Mouse (Mus musculus): ENCODE measurements around the gene Syn2. TPM values are rescaled to one million over a fixed set of nuclear protein-coding genes. Genes with fewer than 3 reads are reported as not detected.

Gene Syn2
- total and polyA plus RNA-seq, 2 experiments from 2014 or later = 95.2 to 145 TPM

DNA sequence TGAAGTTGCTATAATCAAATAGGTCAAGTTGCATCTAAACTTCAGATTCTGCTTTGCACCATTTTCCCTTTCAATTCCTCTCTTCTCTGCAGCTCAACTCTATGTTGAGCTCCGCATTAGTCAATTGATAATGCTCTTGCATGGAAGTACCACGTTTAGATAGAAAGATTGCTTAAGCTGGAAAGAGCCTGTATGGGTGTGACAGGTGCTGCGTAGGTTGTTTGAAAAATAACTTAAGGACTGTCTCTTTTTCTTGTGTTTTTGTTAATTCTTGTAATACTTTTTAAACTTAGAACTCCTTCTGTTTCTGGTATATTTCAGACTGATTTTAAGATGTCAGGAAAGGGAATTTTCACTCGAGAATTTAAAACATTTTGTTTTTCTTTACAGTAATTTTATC lies 26.5 kb downstream of the Syn2 start:
- no peak overlapping the region for H3K4me2 ChIP-seq (ENCODE audit: low read depth, low read length, poor library complexity, severe bottlenecking)
- H3K9ac ChIP-seq (replicated peaks; ENCODE audit: low read length, poor library complexity, severe bottlenecking) = no peak overlapping the region
- no peak for TF ChIP-seq CTCF (IDR thresholded peaks at IDR 0.05)
- no peak for DNase-seq (ENCODE audit: low spot score)
- WGBS = 77% methylated on average over 4 of the region's 4 CpGs
- no peak for ATAC-seq (ENCODE audit: low FRiP score)
- no peak overlapping the region for H3K27ac ChIP-seq (ENCODE audit: low read depth, low read length)
- H3K4me1 ChIP-seq (ENCODE audit: insufficient read depth, low read length) = no peaks in the 10 kb centered on the region
- H3K36me3 ChIP-seq (ENCODE audit: insufficient read depth, low read length) = no peaks in the 10 kb centered on the region
- no peaks in the 10 kb centered on the region for H3K27me3 ChIP-seq (ENCODE audit: insufficient read depth, low read length)
- H3K9me3 ChIP-seq (ENCODE audit: low read length) = no peaks in the 10 kb centered on the region
- no peak overlapping the region for H3K4me3 ChIP-seq (ENCODE audit: low read depth, low read length)

DNA sequence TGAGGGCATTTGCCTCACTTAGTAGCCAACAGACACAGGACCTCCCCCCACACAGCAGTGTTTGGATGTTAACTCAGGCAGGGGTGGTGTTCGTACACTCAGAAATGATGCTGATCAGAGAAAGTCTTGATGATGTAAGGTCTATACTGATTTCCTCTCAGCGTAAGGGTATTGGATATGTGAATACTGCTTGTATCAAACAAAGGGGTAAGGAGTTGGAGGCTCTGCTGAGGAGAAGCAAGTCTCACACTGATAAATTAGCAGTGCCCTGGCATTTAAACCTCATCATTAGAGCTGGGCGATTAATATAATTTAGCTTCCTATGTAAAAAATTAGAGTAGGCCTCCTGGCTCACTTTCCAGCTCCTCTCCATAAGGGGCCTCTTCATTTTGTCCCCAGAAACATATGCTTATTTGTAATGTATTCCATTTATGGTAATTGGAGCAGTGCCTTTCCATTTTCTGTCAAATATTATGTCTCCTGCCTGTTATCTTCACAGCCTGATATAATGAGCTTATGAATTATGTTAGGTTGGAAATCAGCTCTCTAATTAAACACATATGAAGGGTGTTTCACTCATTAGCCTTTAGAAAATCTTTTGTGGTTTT lies 31.3 kb downstream of the Syn2 start:
- TF ChIP-seq CTCF (IDR thresholded peaks at IDR 0.05) = no peak
- peak overlapping the region; percentile 47; the same call in 1 of the 2 replicates for H3K27ac ChIP-seq (ENCODE audit: low read depth, low read length)
- no peak overlapping the region for H3K4me3 ChIP-seq (ENCODE audit: low read depth, low read length)
- no peak for DNase-seq (ENCODE audit: low spot score)
- ATAC-seq (ENCODE audit: low FRiP score) = no peak
- no peaks in the 10 kb centered on the region for H3K36me3 ChIP-seq (ENCODE audit: insufficient read depth, low read length)
- H3K4me2 ChIP-seq (ENCODE audit: low read depth, low read length, poor library complexity, severe bottlenecking) = no peak overlapping the region
- 68% methylated on average over 3 of the region's 3 CpGs for whole genome bisulfite sequencing
- H3K27me3 ChIP-seq (ENCODE audit: insufficient read depth, low read length) = no peaks in the 10 kb centered on the region
- no peaks in the 10 kb centered on the region for H3K9me3 ChIP-seq (ENCODE audit: low read length)
- no peaks in the 10 kb centered on the region for H3K4me1 ChIP-seq (ENCODE audit: insufficient read depth, low read length)
- H3K9ac ChIP-seq (replicated peaks; ENCODE audit: low read length, poor library complexity, severe bottlenecking) = no peak overlapping the region

DNA sequence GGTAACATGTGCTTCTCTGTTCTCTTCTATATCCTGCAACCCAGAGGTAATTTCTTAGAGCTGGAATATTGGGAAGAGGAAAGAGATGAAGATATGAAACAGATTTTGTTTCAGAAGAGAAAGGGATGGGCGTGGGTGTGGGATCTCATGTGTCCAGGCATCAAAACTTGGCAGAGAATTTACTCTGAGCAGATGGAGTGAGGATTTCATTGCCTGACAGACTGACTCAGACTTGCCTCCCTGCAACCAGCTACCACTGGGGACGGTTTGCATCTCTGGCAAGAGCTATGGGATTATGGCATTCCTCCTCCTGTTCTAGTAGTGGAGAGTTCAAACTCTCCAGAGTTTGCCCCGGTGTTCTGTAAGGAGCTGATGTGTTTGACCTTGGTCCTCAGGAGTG lies 34.2 kb downstream of the Syn2 start:
- DNase-seq (ENCODE audit: low spot score) (peak; percentile 50), ATAC-seq (ENCODE audit: low FRiP score) (no peak)
- no peaks in the 10 kb centered on the region for H3K4me1 ChIP-seq (ENCODE audit: insufficient read depth, low read length)
- 66% methylated on average over 3 of the region's 3 CpGs for WGBS
- H3K27ac ChIP-seq (ENCODE audit: low read depth, low read length) = no peak overlapping the region
- H3K4me2 ChIP-seq (ENCODE audit: low read depth, low read length, poor library complexity, severe bottlenecking) = no peak overlapping the region
- no peaks in the 10 kb centered on the region for H3K9me3 ChIP-seq (ENCODE audit: low read length)
- TF ChIP-seq CTCF (IDR thresholded peaks at IDR 0.05) = no peak
- H3K4me3 ChIP-seq (ENCODE audit: low read depth, low read length) = no peak overlapping the region
- H3K9ac ChIP-seq (replicated peaks; ENCODE audit: low read length, poor library complexity, severe bottlenecking) = no peak overlapping the region
- no peaks in the 10 kb centered on the region for H3K36me3 ChIP-seq (ENCODE audit: insufficient read depth, low read length)
- H3K27me3 ChIP-seq (ENCODE audit: insufficient read depth, low read length) = no peaks in the 10 kb centered on the region

DNA sequence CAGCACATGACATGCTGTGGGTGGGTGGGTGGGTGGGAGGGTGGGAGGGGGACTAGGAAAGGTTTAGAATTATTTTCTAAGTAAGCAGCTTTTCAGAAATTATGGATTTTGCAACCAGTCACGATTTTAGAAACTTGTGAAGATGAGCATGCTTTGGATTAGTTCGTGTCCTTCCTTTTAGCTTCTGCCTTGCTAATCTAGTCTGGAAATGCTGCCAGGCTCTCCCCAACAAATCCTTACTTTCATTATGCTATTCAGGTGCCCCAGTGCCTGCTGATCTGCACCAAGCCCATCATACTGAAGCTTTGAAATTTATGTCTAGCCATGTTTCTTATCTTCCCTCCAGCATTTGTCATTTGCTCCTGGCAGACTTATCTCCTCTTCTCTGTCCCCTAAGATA lies 34.8 kb downstream of the Syn2 start:
- Histone ChIP-seq H3K27me3 (ENCODE audit: insufficient read depth, low read length) (no peaks in the 10 kb centered on the region), H3K9ac (replicated peaks; ENCODE audit: low read length, poor library complexity, severe bottlenecking) (no peak overlapping the region), H3K4me1 (ENCODE audit: insufficient read depth, low read length) (no peaks in the 10 kb centered on the region), H3K9me3 (ENCODE audit: low read length) (no peaks in the 10 kb centered on the region), H3K36me3 (ENCODE audit: insufficient read depth, low read length) (no peaks in the 10 kb centered on the region), H3K27ac (ENCODE audit: low read depth, low read length) (no peak overlapping the region), H3K4me2 (ENCODE audit: low read depth, low read length, poor library complexity, severe bottlenecking) (no peak overlapping the region), H3K4me3 (ENCODE audit: low read depth, low read length) (no peak overlapping the region)
- no peak for ATAC-seq (ENCODE audit: low FRiP score)
- no peak for TF ChIP-seq CTCF (IDR thresholded peaks at IDR 0.05)
- WGBS = 61% methylated on average over 2 of the region's 2 CpGs
- DNase-seq (ENCODE audit: low spot score) = no peak

DNA sequence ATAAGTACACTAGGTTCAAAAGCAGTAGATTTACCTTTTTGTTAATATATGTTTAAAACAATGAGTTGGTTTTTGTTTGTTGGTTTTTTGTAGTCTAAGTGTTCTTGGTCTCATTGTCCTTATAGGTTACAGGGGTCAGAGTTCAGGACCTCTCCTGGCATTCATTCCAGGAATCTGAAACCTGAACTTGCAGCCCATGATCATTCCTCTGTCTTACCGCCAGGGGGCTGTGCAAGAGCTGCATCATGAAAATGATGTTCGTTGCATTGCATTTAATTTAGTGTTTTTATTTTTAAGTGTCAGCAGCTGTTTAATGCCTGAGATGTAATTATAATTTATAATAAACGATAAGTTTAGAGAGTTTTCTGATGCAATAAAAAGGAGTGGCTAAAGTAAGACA lies 40.1 kb downstream of the Syn2 start:
- no peaks in the 10 kb centered on the region for H3K9me3 ChIP-seq (ENCODE audit: low read length)
- no peak overlapping the region for H3K4me2 ChIP-seq (ENCODE audit: low read depth, low read length, poor library complexity, severe bottlenecking)
- no peaks in the 10 kb centered on the region for H3K36me3 ChIP-seq (ENCODE audit: insufficient read depth, low read length)
- H3K27ac ChIP-seq (ENCODE audit: low read depth, low read length) = no peak overlapping the region
- H3K4me1 ChIP-seq (ENCODE audit: insufficient read depth, low read length) = no peaks in the 10 kb centered on the region
- peak; percentile 76 for TF ChIP-seq CTCF (IDR thresholded peaks at IDR 0.05)
- H3K4me3 ChIP-seq (ENCODE audit: low read depth, low read length) = no peak overlapping the region
- no peak for DNase-seq (ENCODE audit: low spot score)
- no peak for ATAC-seq (ENCODE audit: low FRiP score)
- 38% methylated on average over 3 of the region's 3 CpGs for WGBS
- no peak overlapping the region for H3K9ac ChIP-seq (replicated peaks; ENCODE audit: low read length, poor library complexity, severe bottlenecking)
- H3K27me3 ChIP-seq (ENCODE audit: insufficient read depth, low read length) = no peaks in the 10 kb centered on the region

DNA sequence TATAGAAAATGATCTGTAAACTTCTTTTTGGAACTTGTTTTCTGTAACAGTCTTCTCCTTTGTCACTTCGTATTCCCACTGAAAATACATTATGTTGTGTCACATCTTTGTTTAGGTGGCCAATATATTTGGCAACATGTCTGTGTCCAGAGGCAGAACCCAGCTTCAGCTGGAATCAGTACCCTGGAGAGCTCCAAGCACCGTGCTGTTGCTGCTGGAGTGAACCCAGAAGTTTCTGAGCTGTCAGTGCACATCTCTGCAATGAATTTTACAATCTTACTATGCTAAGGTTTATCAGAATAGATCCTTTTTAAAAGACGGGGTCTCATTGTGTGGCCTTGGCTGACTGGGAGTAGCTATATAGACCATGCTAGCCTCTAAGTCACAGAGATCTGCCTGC lies 44.1 kb downstream of the Syn2 start:
- no peak for TF ChIP-seq CTCF (IDR thresholded peaks at IDR 0.05)
- no peak overlapping the region for H3K4me2 ChIP-seq (ENCODE audit: low read depth, low read length, poor library complexity, severe bottlenecking)
- H3K27ac ChIP-seq (ENCODE audit: low read depth, low read length) = no peak overlapping the region
- DNase-seq (ENCODE audit: low spot score) = no peak
- no peak for ATAC-seq (ENCODE audit: low FRiP score)
- no peaks in the 10 kb centered on the region for H3K27me3 ChIP-seq (ENCODE audit: insufficient read depth, low read length)
- H3K9me3 ChIP-seq (ENCODE audit: low read length) = no peaks in the 10 kb centered on the region
- peaks cover 2% of the 10 kb centered on the region; the same call in 1 of the 2 replicates for H3K4me1 ChIP-seq (ENCODE audit: insufficient read depth, low read length)
- H3K9ac ChIP-seq (replicated peaks; ENCODE audit: low read length, poor library complexity, severe bottlenecking) = no peak overlapping the region
- H3K4me3 ChIP-seq (ENCODE audit: low read depth, low read length) = no peak overlapping the region
- WGBS = 49% methylated on average over 3 of the region's 3 CpGs
- no peaks in the 10 kb centered on the region for H3K36me3 ChIP-seq (ENCODE audit: insufficient read depth, low read length)
